Mouse (Mus musculus): ENCODE data around the gene Ltb4r1. TPM values are rescaled to one million over a fixed set of nuclear protein-coding genes. Genes with fewer than 3 reads are reported as not detected.
A peak's percentile ranks its signal among the peaks of the same experiment; 100 is the strongest.

Ltb4r1 gene
- polyA plus RNA-seq, 1 experiment from 2014 or later = 0.68 TPM

GRCm38 (mm10) chr14:55776711-55777110 lies 10.9 kb downstream of the Ltb4r1 start:
- Histone ChIP-seq H3K36me3 (peaks cover 23% of the 10 kb centered on the region), H3K9ac (replicated peaks) (no peak overlapping the region), H3K27me3 (peaks cover 3% of the 10 kb centered on the region; the same call in 1 of the 2 replicates), H3K4me3 (replicated peaks) (no peak overlapping the region), H3K9me3 (no peaks in the 10 kb centered on the region), H3K27ac (no peak overlapping the region), H3K4me2 (no peak overlapping the region), H3K4me1 (replicated peaks) (peaks cover 4% of the 10 kb centered on the region)
- no peak for ATAC-seq (ENCODE audit: insufficient number of reproducible peaks, insufficient read depth, low FRiP score, low TSS enrichment, low read depth)
- 75% methylated on average over 7 of the region's 7 CpGs for WGBS

- peaks cover 9% of the 10 kb centered on the region for H3K4me1 ChIP-seq (replicated peaks)
- no peak for ATAC-seq (ENCODE audit: insufficient number of reproducible peaks, insufficient read depth, low FRiP score, low TSS enrichment, low read depth)
- H3K27me3 ChIP-seq = peaks cover 7% of the 10 kb centered on the region; the same call in 1 of the 2 replicates
- no peak overlapping the region for H3K9ac ChIP-seq (replicated peaks)
- WGBS = 36% methylated on average over 3 of the region's 3 CpGs
- H3K27ac ChIP-seq = no peak overlapping the region
- peaks cover 23% of the 10 kb centered on the region for H3K36me3 ChIP-seq
- no peak overlapping the region for H3K4me2 ChIP-seq
- H3K4me3 ChIP-seq (replicated peaks) = no peak overlapping the region
- H3K9me3 ChIP-seq = no peaks in the 10 kb centered on the region
These were observed 11.4 kb downstream of the Ltb4r1 start for GRCm38 (mm10) chr14:55777176-55777575.

GRCm38 (mm10) chr14:55777806-55778205 lies 12.0 kb downstream of the Ltb4r1 start:
- Histone ChIP-seq H3K9me3 (no peaks in the 10 kb centered on the region), H3K4me1 (replicated peaks) (peaks cover 15% of the 10 kb centered on the region), H3K36me3 (peaks cover 23% of the 10 kb centered on the region), H3K4me2 (no peak overlapping the region), H3K4me3 (replicated peaks) (no peak overlapping the region), H3K9ac (replicated peaks) (no peak overlapping the region), H3K27me3 (peaks cover 13% of the 10 kb centered on the region; the same call in 1 of the 2 replicates), H3K27ac (no peak overlapping the region)
- ATAC-seq (ENCODE audit: insufficient number of reproducible peaks, insufficient read depth, low FRiP score, low TSS enrichment, low read depth) = no peak
- 95% methylated on average over 11 of the region's 11 CpGs for WGBS

GRCm38 (mm10) chr14:55778686-55779085 lies 12.9 kb downstream of the Ltb4r1 start:
- Histone ChIP-seq H3K9ac (replicated peaks) (no peak overlapping the region), H3K36me3 (peaks cover 23% of the 10 kb centered on the region), H3K27ac (no peak overlapping the region), H3K4me2 (no peak overlapping the region), H3K4me3 (replicated peaks) (no peak overlapping the region), H3K9me3 (no peaks in the 10 kb centered on the region), H3K4me1 (replicated peaks) (peaks cover 19% of the 10 kb centered on the region), H3K27me3 (peaks cover 17% of the 10 kb centered on the region; the same call in 1 of the 2 replicates)
- 88% methylated on average over 15 of the region's 15 CpGs for WGBS
- ATAC-seq (ENCODE audit: insufficient number of reproducible peaks, insufficient read depth, low FRiP score, low TSS enrichment, low read depth) = no peak

GRCm38 (mm10) chr14:55779656-55780055 lies 13.9 kb downstream of the Ltb4r1 start:
- no peak for ATAC-seq (ENCODE audit: insufficient number of reproducible peaks, insufficient read depth, low FRiP score, low TSS enrichment, low read depth)

GRCm38 (mm10) chr14:55780736-55781135 lies 15.0 kb downstream of the Ltb4r1 start:
- Histone ChIP-seq H3K9ac (replicated peaks) (no peak overlapping the region), H3K4me2 (no peak overlapping the region), H3K36me3 (peaks cover 26% of the 10 kb centered on the region), H3K4me1 (replicated peaks) (peaks cover 27% of the 10 kb centered on the region), H3K27me3 (peaks cover 36% of the 10 kb centered on the region), H3K4me3 (replicated peaks) (no peak overlapping the region), H3K9me3 (no peaks in the 10 kb centered on the region), H3K27ac (0 out of 2 replicates have a peak overlapping the region, but pooled peaks have one; percentile 4)
- ATAC-seq (ENCODE audit: insufficient number of reproducible peaks, insufficient read depth, low FRiP score, low TSS enrichment, low read depth) = no peak
- WGBS = 82% methylated on average over 11 of the region's 11 CpGs

More at GRCm38 (mm10) chr14:55779656-55780055, 13.9 kb downstream of the Ltb4r1 start:
- no peak overlapping the region for H3K4me3 ChIP-seq (replicated peaks)
- peaks cover 25% of the 10 kb centered on the region for H3K27me3 ChIP-seq
- no peak overlapping the region for H3K9ac ChIP-seq (replicated peaks)
- no peaks in the 10 kb centered on the region for H3K9me3 ChIP-seq
- H3K27ac ChIP-seq = no peak overlapping the region
- H3K36me3 ChIP-seq = peaks cover 23% of the 10 kb centered on the region
- WGBS = 68% methylated on average over 16 of the region's 16 CpGs
- H3K4me1 ChIP-seq (replicated peaks) = peaks cover 27% of the 10 kb centered on the region
- no peak overlapping the region for H3K4me2 ChIP-seq

GRCm38 (mm10) chr14:55781310-55781709 lies 15.5 kb downstream of the Ltb4r1 start:
- 19% methylated on average over 14 of the region's 14 CpGs for WGBS

GRCm38 (mm10) chr14:55782361-55782960 lies 16.7 kb downstream of the Ltb4r1 start:
- peaks cover 20% of the 10 kb centered on the region for H3K36me3 ChIP-seq
- ATAC-seq (ENCODE audit: insufficient number of reproducible peaks, insufficient read depth, low FRiP score, low TSS enrichment, low read depth) = no peak
- peak overlapping the region; percentile 80 for H3K27ac ChIP-seq
- H3K9me3 ChIP-seq = no peaks in the 10 kb centered on the region
- peaks cover 53% of the 10 kb centered on the region for H3K27me3 ChIP-seq
- peaks cover 27% of the 10 kb centered on the region for H3K4me1 ChIP-seq (replicated peaks)
- peak overlapping the region; percentile 54 for H3K4me3 ChIP-seq (replicated peaks)
- 51% methylated on average over 9 of the region's 9 CpGs for WGBS
- H3K4me2 ChIP-seq = peak overlapping the region; percentile 78
- H3K9ac ChIP-seq (replicated peaks) = 0 out of 2 replicates have a peak overlapping the region, but pooled peaks have one; percentile 27

More at GRCm38 (mm10) chr14:55781310-55781709, 15.5 kb downstream of the Ltb4r1 start:
- Histone ChIP-seq H3K36me3 (peaks cover 28% of the 10 kb centered on the region), H3K27ac (peak overlapping the region; percentile 4; the same call in 1 of the 2 replicates), H3K9me3 (no peaks in the 10 kb centered on the region), H3K4me2 (peak overlapping the region; percentile 78), H3K27me3 (peaks cover 42% of the 10 kb centered on the region), H3K4me1 (replicated peaks) (peaks cover 27% of the 10 kb centered on the region), H3K4me3 (replicated peaks) (peak overlapping the region; percentile 26), H3K9ac (replicated peaks) (no peak overlapping the region; the same call in 1 of the 2 replicates)
- peak; percentile 27; the same call in 1 of the 2 replicates for ATAC-seq (ENCODE audit: insufficient number of reproducible peaks, insufficient read depth, low FRiP score, low TSS enrichment, low read depth)

GRCm38 (mm10) chr14:55783171-55783957 lies 17.6 kb downstream of the Ltb4r1 start:
- Histone ChIP-seq H3K9ac (replicated peaks) (peak overlapping the region; percentile 65), H3K4me3 (replicated peaks) (peak overlapping the region; percentile 54), H3K4me1 (replicated peaks) (peaks cover 31% of the 10 kb centered on the region), H3K27ac (peak overlapping the region; percentile 79), H3K9me3 (no peaks in the 10 kb centered on the region), H3K4me2 (peak overlapping the region; percentile 78), H3K36me3 (peaks cover 11% of the 10 kb centered on the region), H3K27me3 (peaks cover 62% of the 10 kb centered on the region)
- 2% methylated on average over 31 of the region's 31 CpGs for WGBS
- peak; percentile 34; the same call in 1 of the 2 replicates for ATAC-seq (ENCODE audit: insufficient number of reproducible peaks, insufficient read depth, low FRiP score, low TSS enrichment, low read depth)

- Histone ChIP-seq H3K27me3 (peaks cover 66% of the 10 kb centered on the region), H3K4me3 (replicated peaks) (peak within 1 kb of the TSS; percentile 54), H3K9me3 (no peaks in the 10 kb centered on the region), H3K27ac (peak within 1 kb of the TSS; percentile 80), H3K4me1 (replicated peaks) (peaks cover 33% of the 10 kb centered on the region), H3K4me2 (peak within 1 kb of the TSS; percentile 78), H3K9ac (replicated peaks) (peak within 1 kb of the TSS; percentile 65), H3K36me3 (peaks cover 5% of the 10 kb centered on the region; the same call in 1 of the 2 replicates)
- ATAC-seq (ENCODE audit: insufficient number of reproducible peaks, insufficient read depth, low FRiP score, low TSS enrichment, low read depth) = no peak
- WGBS = 3% methylated on average over 13 of the region's 13 CpGs
These were observed 18.1 kb downstream of the Ltb4r1 start, which contains the start of gene Adcy4 for GRCm38 (mm10) chr14:55783958-55784235. TSS of gene Adcy4 (minus strand) at chr14:55784095.

- Histone ChIP-seq H3K36me3 (0 out of 2 replicates have a peak, but pooled peaks cover 5% of the 10 kb centered on the region), H3K27ac (no peak overlapping the region), H3K9me3 (no peaks in the 10 kb centered on the region), H3K4me1 (replicated peaks) (peaks cover 33% of the 10 kb centered on the region), H3K27me3 (peaks cover 78% of the 10 kb centered on the region), H3K9ac (replicated peaks) (no peak overlapping the region), H3K4me2 (no peak overlapping the region), H3K4me3 (replicated peaks) (no peak overlapping the region)
- WGBS = 29% methylated on average over 6 of the region's 6 CpGs
- ATAC-seq (ENCODE audit: insufficient number of reproducible peaks, insufficient read depth, low FRiP score, low TSS enrichment, low read depth) = no peak
These were observed 19.4 kb downstream of the Ltb4r1 start for GRCm38 (mm10) chr14:55785195-55785594.

All from limb, embryonic 12.5 days (tissue).